Mouse (Mus musculus) G1E-ER4 (cell line): ENCODE measurements around the gene Hnrnph1. TPM values are rescaled to one million over a fixed set of nuclear protein-coding genes. Genes with fewer than 3 reads are reported as not detected.

ENCODE experiments used
- GATA1 ChIP-seq: IDR thresholded peaks from one replicate; pipeline ENCODE4 v1.8.0; 2012; ENCODE audit warnings: low read length, inconsistent platforms
- polyA plus RNA-seq: library from polyadenylated mRNA; stranded (reverse); fragments of >175 nt; gene quantifications from 2 replicates; pipeline ENCODE4 v1.2.3, GENCODE M21; 2012

Gene Hnrnph1
- polyA plus RNA-seq, 1 experiment = 273 TPM

DNA sequence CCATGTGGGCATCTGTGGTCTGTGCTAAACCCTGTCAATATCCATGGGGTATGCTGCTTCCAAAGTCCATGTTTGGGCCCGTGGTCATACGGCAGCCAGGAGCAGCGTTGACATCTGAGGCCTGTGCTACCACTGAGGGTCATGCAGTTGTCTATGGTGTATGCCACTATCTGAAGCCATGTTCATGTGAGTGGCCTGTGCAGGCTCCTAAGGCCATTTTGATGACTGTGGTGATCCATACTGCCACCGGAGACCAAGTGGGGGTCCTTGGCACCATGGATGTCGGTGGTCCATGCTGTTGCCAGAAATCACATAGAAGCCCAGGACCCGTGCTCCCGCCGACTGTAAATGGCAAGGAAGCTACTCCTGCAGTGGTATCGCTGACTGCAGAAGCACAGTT, 9.3 kb upstream of the Hnrnph1 start:
- TF ChIP-seq GATA1 = no peak

DNA sequence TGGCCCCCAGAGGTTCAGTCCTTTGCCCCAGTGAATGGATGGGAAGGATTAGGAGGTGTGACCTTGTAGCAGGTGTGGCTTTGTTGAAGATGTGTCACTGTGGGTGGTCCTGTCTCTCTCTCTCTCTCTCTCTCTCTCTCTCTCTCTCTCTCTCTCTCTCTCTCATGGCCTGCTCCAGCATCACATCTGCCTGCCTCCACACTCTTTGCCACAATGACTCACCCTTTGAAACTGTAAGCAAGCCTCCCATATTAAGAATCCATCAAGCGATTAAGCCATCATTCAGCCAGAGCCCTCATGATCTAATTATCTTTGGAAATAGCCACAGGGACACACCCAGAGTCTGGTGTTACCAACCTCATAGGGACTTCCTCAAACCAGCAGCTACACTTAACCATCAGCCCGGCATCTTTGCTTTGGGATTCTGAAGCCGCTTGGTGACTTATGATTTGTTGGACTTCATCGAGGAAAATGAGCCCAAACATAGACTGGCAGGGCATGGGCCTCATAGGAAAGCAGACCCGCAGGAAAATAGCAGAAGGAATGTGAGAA, 7.4 kb upstream of the Hnrnph1 start:
- TF ChIP-seq GATA1 = no peak

DNA sequence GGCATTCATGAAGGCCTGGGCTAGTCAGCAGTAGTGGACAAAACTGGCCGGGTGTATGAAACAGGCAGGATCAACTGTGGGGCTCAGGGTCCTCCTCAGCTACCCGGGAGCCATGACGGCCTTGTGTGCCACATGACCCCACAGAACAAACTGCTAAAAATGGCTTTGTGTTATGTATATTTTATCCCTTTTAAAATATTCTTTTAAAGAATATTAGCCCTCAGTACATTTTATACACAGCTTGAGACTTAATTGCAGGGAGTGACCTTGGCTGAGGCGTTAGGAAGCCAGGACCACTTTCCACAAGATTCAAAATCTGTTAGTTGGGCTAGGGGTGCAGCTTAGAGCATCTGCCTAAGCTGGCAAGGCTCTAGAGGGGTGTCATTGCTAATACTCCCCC, 5.8 kb upstream of the Hnrnph1 start:
- no peak for TF ChIP-seq GATA1

DNA sequence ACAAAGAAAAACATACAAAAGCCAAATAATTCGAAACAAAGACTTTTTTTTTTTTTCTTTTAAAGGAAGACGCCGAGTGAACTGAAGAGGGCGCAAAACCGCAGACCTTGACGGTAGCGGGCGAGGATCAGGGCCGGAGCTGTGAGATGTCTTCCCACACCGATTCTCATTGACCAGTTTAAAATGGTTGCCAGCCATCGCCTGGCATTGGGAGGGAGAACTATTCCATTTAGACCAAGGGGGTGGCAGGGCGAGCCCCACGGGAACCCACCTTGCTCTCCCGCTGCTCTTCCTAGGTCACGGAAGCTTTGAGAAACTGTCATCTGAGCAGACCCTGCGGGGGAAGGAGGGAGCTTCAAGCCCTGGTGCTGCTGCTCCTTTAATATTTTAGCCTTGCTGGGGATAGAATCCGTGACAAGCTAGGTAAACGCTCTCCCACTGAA, 5.4 kb upstream of the Hnrnph1 start:
- no peak for TF ChIP-seq GATA1

DNA sequence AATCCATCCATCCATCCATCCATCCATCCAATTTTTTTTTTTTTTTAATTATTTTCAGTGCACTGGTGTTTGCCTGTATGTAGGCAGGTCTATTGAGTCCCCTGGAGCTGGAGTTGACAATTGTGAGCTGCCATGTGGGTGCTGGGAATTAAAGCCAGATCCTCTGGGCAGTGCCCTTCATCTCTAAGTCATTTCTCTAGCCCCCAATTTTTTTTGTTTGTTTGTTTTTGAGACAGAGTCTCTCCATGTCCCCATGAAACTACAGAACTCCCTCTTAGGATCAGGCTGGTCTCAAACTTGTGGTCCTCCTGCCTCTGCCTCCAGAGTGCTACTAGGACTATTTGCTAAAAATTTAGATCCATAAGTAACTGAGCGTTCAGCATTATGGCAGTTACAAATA, 4.9 kb upstream of the Hnrnph1 start:
- TF ChIP-seq GATA1 = no peak

DNA sequence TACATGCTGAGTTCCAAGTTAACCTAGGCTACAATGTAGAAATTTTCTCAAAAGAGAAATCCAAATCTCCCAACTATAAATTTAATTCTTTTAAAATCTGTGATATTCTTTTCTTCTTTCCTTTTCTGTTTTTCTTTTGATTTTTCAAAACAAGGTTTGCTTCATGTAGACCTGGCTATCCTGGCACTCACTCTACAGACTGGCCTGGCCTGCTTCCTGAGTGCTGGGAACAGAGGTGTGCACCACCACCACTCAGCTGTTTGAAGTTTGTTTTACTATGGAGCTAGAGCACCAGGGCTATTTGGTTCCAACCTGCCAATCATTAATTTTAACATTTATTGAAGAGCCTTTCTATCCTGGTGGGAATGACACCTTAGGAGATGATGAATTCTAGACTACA, 3.7 kb upstream of the Hnrnph1 start:
- TF ChIP-seq GATA1 = no peak

DNA sequence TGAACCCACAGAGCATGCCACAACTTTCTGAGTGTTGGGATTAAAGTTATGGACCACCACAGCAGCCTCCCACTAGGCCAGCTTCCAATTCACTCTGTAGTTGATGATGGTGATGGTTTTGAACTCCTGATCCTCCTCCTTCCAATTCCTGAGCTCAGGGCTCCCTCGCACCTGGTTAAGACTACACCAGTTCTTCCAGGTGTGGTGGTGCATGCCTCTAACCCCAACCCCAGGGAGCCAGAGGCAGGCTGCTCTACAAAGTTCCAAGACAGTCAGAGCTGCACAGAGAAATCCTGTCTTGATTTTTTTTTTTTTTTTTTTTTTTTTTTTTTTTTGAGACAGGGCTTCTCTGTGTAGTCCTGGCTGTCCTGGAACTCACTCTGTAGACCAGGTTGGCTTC, 3.2 kb upstream of the Hnrnph1 start:
- TF ChIP-seq GATA1 = no peak

DNA sequence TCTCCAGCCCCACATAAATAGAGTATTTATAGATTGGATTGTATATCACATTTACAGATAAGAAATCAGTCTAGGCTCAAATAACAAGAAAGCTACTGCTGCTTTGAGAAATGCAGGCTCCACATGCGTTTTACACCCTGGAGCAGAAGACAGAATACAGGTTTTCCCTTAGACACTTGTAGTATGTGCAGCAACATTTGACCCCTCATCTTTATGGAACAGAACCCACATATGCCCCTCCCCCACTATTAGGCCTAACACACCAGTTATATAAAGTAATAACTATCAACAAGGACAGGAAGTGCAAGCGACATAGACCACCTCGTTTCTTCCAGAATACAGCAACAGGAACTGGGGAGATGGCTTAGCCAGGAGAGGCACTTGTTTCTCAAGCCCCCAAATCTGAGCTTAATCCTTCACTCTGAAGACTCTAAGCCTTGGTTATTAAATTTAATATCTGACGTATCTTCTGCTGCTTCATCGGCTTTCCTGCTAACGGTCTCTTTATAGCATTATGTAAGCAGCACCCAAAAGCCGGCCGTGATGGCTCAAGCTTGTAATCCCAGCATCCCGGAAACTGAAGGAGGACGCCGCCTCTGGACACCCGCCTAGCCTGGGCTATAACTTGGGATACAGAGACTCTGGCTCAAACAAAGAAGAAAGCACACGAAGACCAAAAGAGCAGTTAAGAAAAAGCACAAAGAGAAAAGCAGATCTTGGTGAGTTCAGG, 2.3 kb upstream of the Hnrnph1 start:
- TF ChIP-seq GATA1 = no peak

DNA sequence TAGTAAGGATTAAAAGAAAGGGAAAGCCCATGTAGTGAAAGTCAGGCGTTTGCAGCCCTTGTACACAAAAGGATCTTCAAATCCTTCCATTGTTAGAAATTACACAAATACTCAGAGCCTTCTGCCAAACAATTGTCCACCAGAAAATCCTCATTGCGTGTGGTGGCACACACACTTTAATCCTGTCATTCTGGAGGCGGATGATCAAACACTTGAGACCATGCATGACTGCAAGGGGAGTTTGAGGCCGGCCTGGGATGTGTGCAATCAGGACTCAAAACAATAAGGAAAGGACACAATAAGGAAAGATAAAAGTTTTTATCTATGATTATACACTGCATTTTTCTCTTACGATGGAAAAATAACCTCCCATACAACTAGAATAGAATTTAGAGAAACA, 1.4 kb upstream of the Hnrnph1 start:
- no peak for TF ChIP-seq GATA1

DNA sequence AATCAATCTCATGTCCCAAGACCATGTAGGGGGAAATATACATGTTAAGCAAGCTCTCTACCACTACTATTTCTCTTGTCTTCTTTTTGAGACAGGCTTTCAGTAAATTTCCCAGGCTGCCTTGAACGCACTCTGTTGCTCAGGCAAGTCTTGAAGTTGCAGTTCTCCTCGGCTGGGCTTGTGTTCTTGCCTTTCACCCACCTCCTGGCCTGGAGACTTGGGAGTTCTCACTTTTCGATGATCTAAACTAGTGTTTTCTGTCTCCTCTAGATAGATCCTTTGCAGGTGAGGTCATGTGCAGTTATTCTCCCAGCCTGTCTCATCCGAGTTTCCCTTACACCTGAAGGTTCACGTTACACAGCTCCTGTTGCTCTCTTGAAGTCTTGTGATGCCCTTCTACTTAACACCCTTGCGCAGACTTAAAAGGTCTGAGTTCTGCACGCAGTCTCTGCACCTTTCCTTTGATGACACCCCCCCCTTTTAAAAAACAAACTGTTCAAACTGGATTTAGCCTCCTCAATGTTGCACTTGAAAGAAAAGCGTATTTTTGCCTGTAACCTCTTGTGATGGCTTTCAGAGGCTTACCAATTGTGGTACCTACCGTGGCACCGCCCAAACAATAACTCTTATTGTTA, 517 bp upstream of the Hnrnph1 start:
- TF ChIP-seq GATA1 = no peak

DNA sequence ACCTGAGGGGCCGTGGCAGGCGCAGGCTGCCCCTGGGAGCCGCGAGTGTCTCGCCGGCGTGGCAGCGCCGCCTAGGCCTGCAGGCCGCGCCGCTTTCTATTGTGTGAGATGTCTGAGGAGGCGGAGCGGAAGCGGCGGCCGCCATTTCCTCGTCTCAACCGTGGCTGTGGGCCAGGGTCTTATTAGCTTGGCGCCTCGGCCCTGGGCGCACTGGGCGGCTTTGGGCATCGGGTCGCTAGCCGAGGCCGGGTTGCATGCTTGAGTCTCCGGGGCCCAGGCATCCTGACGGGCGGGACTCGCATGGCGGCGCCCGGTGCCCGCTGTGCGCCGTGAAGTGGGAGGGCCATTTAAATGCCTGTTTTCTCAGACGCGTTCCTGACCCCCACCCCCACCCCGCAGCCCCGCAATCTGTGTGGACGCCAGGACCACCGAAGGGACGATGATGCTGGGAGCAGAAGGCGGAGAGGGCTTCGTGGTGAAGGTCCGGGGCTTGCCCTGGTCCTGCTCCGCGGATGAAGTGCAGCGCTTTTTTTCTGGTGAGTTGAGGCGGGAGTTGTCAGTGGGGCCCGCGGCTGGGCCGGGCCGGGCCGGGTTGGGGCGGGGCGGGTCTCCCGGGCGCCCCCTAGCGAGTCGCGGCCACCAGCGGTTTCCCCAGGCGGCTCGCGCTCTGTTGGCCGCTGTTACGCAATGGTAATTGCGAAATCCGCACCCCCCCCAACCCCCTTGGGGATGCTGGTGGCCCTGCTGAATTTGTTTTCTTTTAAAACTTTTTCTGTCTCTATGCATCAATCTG, 1.3 kb downstream of the Hnrnph1 start:
- TF ChIP-seq GATA1 = no peak

DNA sequence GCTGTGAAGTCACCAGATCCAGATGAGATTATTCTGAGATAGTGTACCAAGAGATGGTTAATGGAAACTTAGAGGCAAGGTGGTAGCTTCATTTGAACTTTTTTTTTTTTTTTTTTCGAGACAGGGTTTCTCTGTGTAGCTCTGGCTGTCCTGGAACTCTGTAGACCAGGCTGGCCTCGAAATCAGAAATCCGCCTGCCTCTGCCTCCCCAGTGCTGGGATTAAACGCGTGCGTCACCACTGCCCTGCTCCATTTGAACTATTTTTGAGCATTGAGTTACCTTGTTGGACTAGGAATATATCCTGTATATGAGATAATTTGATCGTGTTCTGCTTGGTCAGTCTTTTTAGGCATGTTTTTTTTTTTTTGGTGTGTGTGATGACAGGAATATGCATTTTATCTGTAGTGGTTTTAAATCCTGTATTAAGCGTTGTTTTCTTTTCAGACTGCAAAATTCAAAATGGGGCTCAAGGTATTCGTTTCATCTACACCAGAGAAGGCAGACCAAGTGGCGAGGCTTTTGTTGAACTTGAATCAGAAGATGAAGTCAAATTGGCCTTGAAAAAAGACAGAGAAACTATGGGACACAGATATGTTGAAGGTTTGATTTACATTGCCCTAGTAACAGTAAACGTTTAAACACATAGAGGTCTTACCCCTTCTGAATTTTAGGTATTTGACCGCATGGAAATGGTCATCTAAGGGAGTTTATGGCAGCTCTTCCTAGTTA, 2.4 kb downstream of the Hnrnph1 start:
- TF ChIP-seq GATA1 = no peak

DNA sequence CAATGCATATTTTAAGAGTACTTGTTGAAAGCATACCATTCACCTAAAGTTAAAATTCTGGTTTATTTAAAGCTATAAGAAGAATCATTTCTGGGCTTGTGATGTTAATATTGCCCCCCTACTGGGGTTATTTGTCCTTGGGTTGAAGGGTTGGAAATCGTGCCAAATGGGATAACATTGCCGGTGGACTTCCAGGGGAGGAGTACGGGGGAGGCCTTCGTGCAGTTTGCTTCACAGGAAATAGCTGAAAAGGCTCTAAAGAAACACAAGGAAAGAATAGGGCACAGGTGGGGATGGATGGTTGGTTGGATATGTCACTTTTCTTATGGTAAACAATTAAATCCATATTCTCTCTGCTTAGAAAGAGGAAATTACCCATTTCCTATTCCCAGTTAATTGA, 4.5 kb downstream of the Hnrnph1 start:
- no peak for TF ChIP-seq GATA1

DNA sequence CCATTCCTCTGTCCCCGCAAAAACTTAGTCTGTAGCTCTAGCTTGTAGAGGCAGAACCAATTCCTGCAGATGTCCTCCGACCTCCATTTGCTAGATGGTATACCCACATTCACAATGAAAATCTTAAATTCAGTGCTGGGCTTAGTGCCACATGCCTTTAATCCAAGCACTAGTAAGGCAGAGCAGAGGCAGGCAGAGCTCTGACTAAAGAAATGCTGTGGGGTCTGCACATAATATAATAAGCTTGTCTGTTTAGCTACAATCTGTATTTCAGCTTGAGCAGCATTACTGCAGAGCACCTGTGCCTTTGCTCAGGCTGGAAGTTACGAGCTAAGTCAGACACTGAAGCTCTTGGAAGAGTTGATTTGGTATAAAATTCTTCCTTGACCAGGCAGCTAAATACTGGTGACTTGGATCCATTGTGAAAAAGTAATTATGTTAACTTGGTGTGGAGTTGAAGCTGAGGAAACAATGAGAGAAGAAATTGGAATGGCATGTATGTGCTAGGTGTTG, 10.4 kb downstream of the Hnrnph1 start:
- TF ChIP-seq GATA1 = no peak

DNA sequence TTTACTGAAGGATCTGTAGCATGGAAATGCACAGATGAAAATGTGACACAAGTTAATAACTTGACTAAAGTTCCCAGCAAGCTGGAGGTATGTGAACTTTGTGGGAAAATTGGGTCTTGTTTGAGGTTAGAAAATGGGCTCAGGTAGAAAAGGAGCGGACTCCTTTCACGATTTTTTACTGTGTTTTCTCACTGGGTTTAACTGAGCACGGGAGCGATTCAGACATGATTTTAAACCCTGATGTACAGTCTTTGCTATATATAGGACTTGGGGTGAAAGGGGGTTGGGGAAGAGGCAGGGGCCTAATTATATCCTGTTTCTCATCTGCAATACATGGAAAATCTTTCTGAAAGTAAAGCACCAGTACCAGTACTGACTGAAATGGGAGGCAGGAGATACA, 10.9 kb downstream of the Hnrnph1 start:
- TF ChIP-seq GATA1 = no peak
